Mouse (Mus musculus): ENCODE results near the gene Plekhs1. TPM values are rescaled to one million over a fixed set of nuclear protein-coding genes. Genes with fewer than 3 reads are reported as not detected.

Gene Plekhs1
- total and polyA plus RNA-seq, 2 experiments from 2014 or later, result 0.05 to 0.31 TPM

- ATAC-seq (ENCODE audit: insufficient read depth, low read depth) (no peak), DNase-seq (ENCODE audit: low spot score) (no peak)
- Histone ChIP-seq H3K4me2 (ENCODE audit: low read depth, low read length) (no peak overlapping the region), H3K36me3 (replicated peaks; ENCODE audit: control insufficient read depth, insufficient read depth, low read length) (peaks cover 53% of the 10 kb centered on the region), H3K27ac (ENCODE audit: low read depth) (no peak overlapping the region), H3K4me3 (ENCODE audit: low read depth, low read length) (no peak overlapping the region), H3K9me3 (replicated peaks; ENCODE audit: control insufficient read depth, low read length) (no peaks in the 10 kb centered on the region), H3K9ac (replicated peaks; ENCODE audit: low read depth, low read length) (no peak overlapping the region), H3K27me3 (ENCODE audit: control insufficient read depth, insufficient read depth, low read length) (no peaks in the 10 kb centered on the region), H3K4me1 (ENCODE audit: control insufficient read depth, insufficient read depth) (0 out of 2 replicates have a peak, but pooled peaks cover under 1% of the 10 kb centered on the region)
- TF ChIP-seq CTCF (IDR thresholded peaks at IDR 0.05; ENCODE audit: low read depth), result no peak
- TF ChIP-seq EP300 (IDR thresholded peaks at IDR 0.05; ENCODE audit: low read depth), result no peak
- 84% methylated on average over 7 of the region's 7 CpGs for WGBS
Measured at GRCm38 (mm10) chr19:56433581-56433980, 27.9 kb upstream of the Plekhs1 start.

GRCm38 (mm10) chr19:56436380-56436779 is 25.1 kb upstream of the Plekhs1 start:
- no peaks in the 10 kb centered on the region for H3K9me3 ChIP-seq (replicated peaks; ENCODE audit: control insufficient read depth, low read length)
- no peaks in the 10 kb centered on the region for H3K27me3 ChIP-seq (ENCODE audit: control insufficient read depth, insufficient read depth, low read length)
- H3K27ac ChIP-seq (ENCODE audit: low read depth), result no peak overlapping the region
- peaks cover 8% of the 10 kb centered on the region; the same call in 1 of the 2 replicates for H3K4me1 ChIP-seq (ENCODE audit: control insufficient read depth, insufficient read depth)
- peaks cover 62% of the 10 kb centered on the region for H3K36me3 ChIP-seq (replicated peaks; ENCODE audit: control insufficient read depth, insufficient read depth, low read length)
- no peak for ATAC-seq (ENCODE audit: insufficient read depth, low read depth)
- DNase-seq (ENCODE audit: low spot score), result no peak
- no peak overlapping the region for H3K4me3 ChIP-seq (ENCODE audit: low read depth, low read length)
- no peak overlapping the region for H3K9ac ChIP-seq (replicated peaks; ENCODE audit: low read depth, low read length)
- no peak for TF ChIP-seq CTCF (IDR thresholded peaks at IDR 0.05; ENCODE audit: low read depth)
- TF ChIP-seq EP300 (IDR thresholded peaks at IDR 0.05; ENCODE audit: low read depth), result no peak
- no peak overlapping the region for H3K4me2 ChIP-seq (ENCODE audit: low read depth, low read length)
- WGBS, result 82% methylated on average over 13 of the region's 13 CpGs

- no peaks in the 10 kb centered on the region for H3K27me3 ChIP-seq (ENCODE audit: control insufficient read depth, insufficient read depth, low read length)
- peaks cover 11% of the 10 kb centered on the region for H3K4me1 ChIP-seq (ENCODE audit: control insufficient read depth, insufficient read depth)
- no peak overlapping the region for H3K4me2 ChIP-seq (ENCODE audit: low read depth, low read length)
- ATAC-seq (ENCODE audit: insufficient read depth, low read depth) (no peak), DNase-seq (ENCODE audit: low spot score) (no peak)
- 55% methylated on average over 7 of the region's 7 CpGs for WGBS
- no peak overlapping the region for H3K9ac ChIP-seq (replicated peaks; ENCODE audit: low read depth, low read length)
- peaks cover 57% of the 10 kb centered on the region for H3K36me3 ChIP-seq (replicated peaks; ENCODE audit: control insufficient read depth, insufficient read depth, low read length)
- TF ChIP-seq EP300 (IDR thresholded peaks at IDR 0.05; ENCODE audit: low read depth) (no peak), CTCF (IDR thresholded peaks at IDR 0.05; ENCODE audit: low read depth) (no peak)
- H3K9me3 ChIP-seq (replicated peaks; ENCODE audit: control insufficient read depth, low read length), result no peaks in the 10 kb centered on the region
- no peak overlapping the region for H3K4me3 ChIP-seq (ENCODE audit: low read depth, low read length)
- H3K27ac ChIP-seq (ENCODE audit: low read depth), result peak overlapping the region; percentile 47
Measured at GRCm38 (mm10) chr19:56438357-56439071, 22.9 kb upstream of the Plekhs1 start.

DNA sequence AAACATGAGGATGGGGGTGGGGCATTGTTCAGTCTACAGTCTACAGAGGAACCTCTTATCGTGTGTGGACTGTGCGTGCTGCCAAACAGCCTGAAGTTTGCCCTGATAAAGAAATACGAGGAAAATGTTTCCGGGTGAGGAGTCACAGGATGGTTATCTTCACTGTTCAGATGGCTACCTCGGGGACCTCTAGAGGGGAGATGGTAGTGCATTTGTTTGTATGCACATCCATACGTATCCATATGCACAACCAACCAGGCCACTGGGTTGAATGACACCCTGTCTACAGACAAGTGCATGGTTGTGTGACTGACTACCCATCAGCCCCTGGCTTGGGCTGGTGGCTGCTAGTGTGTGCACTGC is 22.4 kb upstream of the Plekhs1 start:
- peaks cover 15% of the 10 kb centered on the region for H3K4me1 ChIP-seq (ENCODE audit: control insufficient read depth, insufficient read depth)
- H3K36me3 ChIP-seq (replicated peaks; ENCODE audit: control insufficient read depth, insufficient read depth, low read length), result peaks cover 51% of the 10 kb centered on the region
- H3K27me3 ChIP-seq (ENCODE audit: control insufficient read depth, insufficient read depth, low read length), result no peaks in the 10 kb centered on the region
- no peak overlapping the region for H3K4me3 ChIP-seq (ENCODE audit: low read depth, low read length)
- no peak overlapping the region for H3K9ac ChIP-seq (replicated peaks; ENCODE audit: low read depth, low read length)
- no peak overlapping the region for H3K27ac ChIP-seq (ENCODE audit: low read depth)
- no peak overlapping the region for H3K4me2 ChIP-seq (ENCODE audit: low read depth, low read length)
- no peaks in the 10 kb centered on the region for H3K9me3 ChIP-seq (replicated peaks; ENCODE audit: control insufficient read depth, low read length)
- WGBS, result 38% methylated on average over 6 of the region's 6 CpGs
- DNase-seq (ENCODE audit: low spot score), result no peak
- TF ChIP-seq EP300 (IDR thresholded peaks at IDR 0.05; ENCODE audit: low read depth) (no peak), CTCF (IDR thresholded peaks at IDR 0.05; ENCODE audit: low read depth) (no peak)
- peak; percentile 32; the same call in 1 of the 2 replicates for ATAC-seq (ENCODE audit: insufficient read depth, low read depth)

- H3K4me3 ChIP-seq (ENCODE audit: low read depth, low read length), result no peak overlapping the region
- 52% methylated on average over 14 of the region's 14 CpGs for WGBS
- no peaks in the 10 kb centered on the region for H3K27me3 ChIP-seq (ENCODE audit: control insufficient read depth, insufficient read depth, low read length)
- peaks cover 10% of the 10 kb centered on the region for H3K36me3 ChIP-seq (replicated peaks; ENCODE audit: control insufficient read depth, insufficient read depth, low read length)
- peaks cover 15% of the 10 kb centered on the region for H3K4me1 ChIP-seq (ENCODE audit: control insufficient read depth, insufficient read depth)
- H3K9me3 ChIP-seq (replicated peaks; ENCODE audit: control insufficient read depth, low read length), result no peaks in the 10 kb centered on the region
- H3K9ac ChIP-seq (replicated peaks; ENCODE audit: low read depth, low read length), result no peak overlapping the region
- ATAC-seq (ENCODE audit: insufficient read depth, low read depth), result peak; percentile 19; the same call in 1 of the 2 replicates
- H3K4me2 ChIP-seq (ENCODE audit: low read depth, low read length), result no peak overlapping the region
- no peak for TF ChIP-seq EP300 (IDR thresholded peaks at IDR 0.05; ENCODE audit: low read depth)
- no peak overlapping the region for H3K27ac ChIP-seq (ENCODE audit: low read depth)
- DNase-seq (ENCODE audit: low spot score), result no peak
Measured at GRCm38 (mm10) chr19:56443445-56443844, 18.0 kb upstream of the Plekhs1 start.

GRCm38 (mm10) chr19:56448784-56449183 is 12.7 kb upstream of the Plekhs1 start:
- Histone ChIP-seq H3K36me3 (replicated peaks; ENCODE audit: control insufficient read depth, insufficient read depth, low read length) (no peaks in the 10 kb centered on the region), H3K27ac (ENCODE audit: low read depth) (no peak overlapping the region), H3K9me3 (replicated peaks; ENCODE audit: control insufficient read depth, low read length) (no peaks in the 10 kb centered on the region), H3K27me3 (ENCODE audit: control insufficient read depth, insufficient read depth, low read length) (no peaks in the 10 kb centered on the region), H3K4me3 (ENCODE audit: low read depth, low read length) (no peak overlapping the region), H3K4me1 (ENCODE audit: control insufficient read depth, insufficient read depth) (0 out of 2 replicates have a peak, but pooled peaks cover 1% of the 10 kb centered on the region), H3K4me2 (ENCODE audit: low read depth, low read length) (no peak overlapping the region), H3K9ac (replicated peaks; ENCODE audit: low read depth, low read length) (no peak overlapping the region)
- WGBS, result 95% methylated on average over 4 of the region's 4 CpGs
- ATAC-seq (ENCODE audit: insufficient read depth, low read depth) (no peak), DNase-seq (ENCODE audit: low spot score) (no peak)
- TF ChIP-seq EP300 (IDR thresholded peaks at IDR 0.05; ENCODE audit: low read depth) (no peak), CTCF (IDR thresholded peaks at IDR 0.05; ENCODE audit: low read depth) (no peak)
